Mouse (Mus musculus): ENCODE measurements around the gene Vav2. TPM values are rescaled to one million over a fixed set of nuclear protein-coding genes. Genes with fewer than 3 reads are reported as not detected.

Gene Vav2
- total and polyA plus RNA-seq, 3 experiments = 11.3 to 12.5 (median 11.9) TPM

GRCm38 (mm10) chr2:27304074-27304473, 122.8 kb downstream of the Vav2 start:
- H3K79me2 ChIP-seq (replicated peaks; ENCODE audit: control insufficient read depth, insufficient read depth, low read length) = no peaks in the 10 kb centered on the region
- intact Hi-C loops (cut with DNase I) = no loop called here
- H3K9ac ChIP-seq (ENCODE audit: low read depth, low read length) = no peak overlapping the region
- peaks cover 2% of the 10 kb centered on the region for H3K4me1 ChIP-seq (ENCODE audit: control insufficient read depth, insufficient read depth, low read length)
- DNase-seq = no peak
- no peaks in the 10 kb centered on the region for H3K27me3 ChIP-seq (ENCODE audit: control insufficient read depth, insufficient read depth, low read length)
- H3K36me3 ChIP-seq (ENCODE audit: control insufficient read depth, insufficient read depth, low read length) = no peaks in the 10 kb centered on the region
- no peak overlapping the region for H3K27ac ChIP-seq
- no peak overlapping the region for H3K4me3 ChIP-seq
- TF ChIP-seq CTCF (IDR thresholded peaks at IDR 0.05) (no peak), EP300 (IDR thresholded peaks at IDR 0.05; ENCODE audit: insufficient read depth, low read depth, low read length) (no peak), POLR2A (IDR thresholded peaks at IDR 0.05; ENCODE audit: insufficient read depth, low read depth, low read length) (no peak)

GRCm38 (mm10) chr2:27301444-27302111, 125.3 kb downstream of the Vav2 start:
- Histone ChIP-seq H3K27me3 (ENCODE audit: control insufficient read depth, insufficient read depth, low read length) (no peaks in the 10 kb centered on the region), H3K9ac (ENCODE audit: low read depth, low read length) (no peak overlapping the region), H3K4me1 (ENCODE audit: control insufficient read depth, insufficient read depth, low read length) (peaks cover 2% of the 10 kb centered on the region), H3K36me3 (ENCODE audit: control insufficient read depth, insufficient read depth, low read length) (no peaks in the 10 kb centered on the region), H3K79me2 (replicated peaks; ENCODE audit: control insufficient read depth, insufficient read depth, low read length) (no peaks in the 10 kb centered on the region), H3K4me3 (no peak overlapping the region), H3K27ac (no peak overlapping the region)
- intact Hi-C loops (cut with DNase I) = no loop called here
- 87% methylated on average over 12 of the region's 12 CpGs for WGBS
- DNase-seq = no peak
- TF ChIP-seq CTCF (IDR thresholded peaks at IDR 0.05) (no peak), EP300 (IDR thresholded peaks at IDR 0.05; ENCODE audit: insufficient read depth, low read depth, low read length) (no peak), POLR2A (IDR thresholded peaks at IDR 0.05; ENCODE audit: insufficient read depth, low read depth, low read length) (no peak)

GRCm38 (mm10) chr2:27300725-27301443, 125.9 kb downstream of the Vav2 start:
- intact Hi-C loops (cut with DNase I) = no loop called here
- H3K4me1 ChIP-seq (ENCODE audit: control insufficient read depth, insufficient read depth, low read length) = peaks cover 2% of the 10 kb centered on the region; the same call in 1 of the 2 replicates
- TF ChIP-seq CTCF (IDR thresholded peaks at IDR 0.05) = no peak
- TF ChIP-seq EP300 (IDR thresholded peaks at IDR 0.05; ENCODE audit: insufficient read depth, low read depth, low read length) = no peak
- TF ChIP-seq POLR2A (IDR thresholded peaks at IDR 0.05; ENCODE audit: insufficient read depth, low read depth, low read length) = no peak
- no peak overlapping the region for H3K4me3 ChIP-seq
- whole genome bisulfite sequencing = 80% methylated on average over 13 of the region's 13 CpGs
- no peak overlapping the region for H3K9ac ChIP-seq (ENCODE audit: low read depth, low read length)
- DNase-seq = no peak
- no peak overlapping the region for H3K27ac ChIP-seq
- H3K79me2 ChIP-seq (replicated peaks; ENCODE audit: control insufficient read depth, insufficient read depth, low read length) = no peaks in the 10 kb centered on the region
- H3K36me3 ChIP-seq (ENCODE audit: control insufficient read depth, insufficient read depth, low read length) = no peaks in the 10 kb centered on the region
- no peaks in the 10 kb centered on the region for H3K27me3 ChIP-seq (ENCODE audit: control insufficient read depth, insufficient read depth, low read length)

DNA sequence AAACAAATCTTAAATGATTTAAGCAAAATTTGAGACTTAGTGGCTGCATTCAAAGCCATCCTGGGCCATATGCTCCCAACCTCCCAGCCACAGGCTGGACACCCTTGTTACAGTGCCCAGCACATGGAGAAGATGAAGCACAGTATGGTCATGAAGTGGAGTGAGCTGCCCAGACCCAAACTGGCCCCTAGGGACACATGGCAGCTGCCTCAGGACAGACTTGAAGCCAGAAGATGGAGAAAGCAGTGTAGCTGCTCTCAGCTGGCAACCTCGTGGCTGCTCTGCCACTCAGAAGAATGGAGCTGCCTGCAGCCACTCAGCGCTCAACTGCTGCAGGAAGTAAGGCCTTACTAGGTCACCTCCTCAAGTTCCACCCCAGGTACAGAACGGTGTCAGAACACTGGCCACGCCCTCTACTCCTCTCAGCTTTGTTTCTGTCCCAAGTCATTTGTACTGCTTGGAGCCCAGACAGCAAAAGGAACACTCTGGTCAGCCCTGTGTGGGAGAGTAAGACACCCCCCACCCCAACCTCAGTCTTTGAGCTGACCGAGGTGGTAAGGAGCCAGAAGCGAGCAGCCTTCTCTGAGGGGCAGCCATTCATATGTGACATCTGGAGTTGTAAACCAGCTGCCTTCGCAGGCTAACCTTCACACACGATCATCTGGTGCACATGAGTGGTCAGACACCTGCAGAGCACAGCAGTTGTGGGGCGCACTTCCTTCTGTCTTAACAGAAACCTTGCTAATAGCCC, 130.0 kb downstream of the Vav2 start:
- WGBS = 76% methylated on average over 9 of the region's 9 CpGs
- intact Hi-C loops (cut with DNase I) = no loop called here
- no peak overlapping the region for H3K4me3 ChIP-seq
- H3K36me3 ChIP-seq (ENCODE audit: control insufficient read depth, insufficient read depth, low read length) = no peaks in the 10 kb centered on the region
- no peak overlapping the region for H3K27ac ChIP-seq
- no peak overlapping the region for H3K9ac ChIP-seq (ENCODE audit: low read depth, low read length)
- no peak for DNase-seq
- H3K27me3 ChIP-seq (ENCODE audit: control insufficient read depth, insufficient read depth, low read length) = no peaks in the 10 kb centered on the region
- H3K4me1 ChIP-seq (ENCODE audit: control insufficient read depth, insufficient read depth, low read length) = no peaks in the 10 kb centered on the region
- no peaks in the 10 kb centered on the region for H3K79me2 ChIP-seq (replicated peaks; ENCODE audit: control insufficient read depth, insufficient read depth, low read length)
- no peak for TF ChIP-seq CTCF (IDR thresholded peaks at IDR 0.05)
- no peak for TF ChIP-seq POLR2A (IDR thresholded peaks at IDR 0.05; ENCODE audit: insufficient read depth, low read depth, low read length)
- no peak for TF ChIP-seq EP300 (IDR thresholded peaks at IDR 0.05; ENCODE audit: insufficient read depth, low read depth, low read length)

DNA sequence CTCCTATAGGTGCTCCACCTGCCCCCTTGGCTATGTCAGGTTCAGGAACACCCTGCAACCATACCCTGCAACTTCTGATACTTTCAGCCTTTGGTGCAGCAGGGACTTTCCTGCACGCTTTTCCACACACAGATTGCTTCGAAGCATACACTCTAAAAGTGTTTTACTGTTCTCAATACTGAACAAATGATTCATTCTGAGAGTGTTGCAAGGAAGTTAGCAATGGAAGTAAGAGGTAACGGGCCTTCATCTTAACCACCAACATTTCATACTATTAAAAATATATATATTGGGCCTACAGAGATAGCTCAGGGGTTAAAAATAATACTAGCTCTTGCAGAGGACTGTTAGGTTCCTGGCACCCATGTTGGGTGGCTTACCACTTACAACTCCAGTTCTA, 132.1 kb downstream of the Vav2 start:
- Histone ChIP-seq H3K4me1 (ENCODE audit: control insufficient read depth, insufficient read depth, low read length) (no peaks in the 10 kb centered on the region), H3K36me3 (ENCODE audit: control insufficient read depth, insufficient read depth, low read length) (no peaks in the 10 kb centered on the region), H3K27me3 (ENCODE audit: control insufficient read depth, insufficient read depth, low read length) (no peaks in the 10 kb centered on the region), H3K9ac (ENCODE audit: low read depth, low read length) (no peak overlapping the region), H3K4me3 (no peak overlapping the region), H3K79me2 (replicated peaks; ENCODE audit: control insufficient read depth, insufficient read depth, low read length) (no peaks in the 10 kb centered on the region), H3K27ac (no peak overlapping the region)
- TF ChIP-seq CTCF (IDR thresholded peaks at IDR 0.05) = no peak
- no peak for TF ChIP-seq EP300 (IDR thresholded peaks at IDR 0.05; ENCODE audit: insufficient read depth, low read depth, low read length)
- no peak for TF ChIP-seq POLR2A (IDR thresholded peaks at IDR 0.05; ENCODE audit: insufficient read depth, low read depth, low read length)
- DNase-seq = no peak
- intact Hi-C loops (cut with DNase I) = no loop called here
- WGBS = 92% methylated on average over 3 of the region's 3 CpGs
